Mouse (Mus musculus): ENCODE data around the gene Pgap3.

Pgap3 gene

GRCm38 (mm10) chr11:98381651-98382050, 18.6 kb downstream of the Pgap3 start:
- no peak for DNase-seq

- peak in 1 of 2 experiments; percentile 50 for DNase-seq
Observed at GRCm38 (mm10) chr11:98380106-98380505, 20.2 kb downstream of the Pgap3 start.

DNA sequence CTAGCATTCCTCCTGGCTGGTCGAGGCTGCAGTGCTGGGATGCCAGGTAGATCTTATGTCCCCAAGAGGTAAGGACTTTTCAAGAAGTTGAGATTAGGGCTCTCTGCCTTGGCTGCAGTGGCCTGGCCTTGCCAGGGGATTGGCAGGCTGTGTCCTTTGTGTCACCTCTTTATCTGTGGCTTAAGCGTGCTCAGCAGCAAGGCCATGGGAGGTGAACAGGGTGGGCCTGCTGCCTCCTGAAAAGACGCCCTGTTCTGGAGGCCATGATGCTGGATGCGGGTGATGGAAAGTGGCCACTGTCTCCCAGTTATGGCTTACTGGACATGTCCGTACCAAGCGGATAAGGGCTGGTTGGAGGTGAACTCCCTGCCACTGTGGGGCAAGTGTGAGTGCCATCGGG, 20.9 kb downstream of the Pgap3 start:
- no peak for DNase-seq

DNA sequence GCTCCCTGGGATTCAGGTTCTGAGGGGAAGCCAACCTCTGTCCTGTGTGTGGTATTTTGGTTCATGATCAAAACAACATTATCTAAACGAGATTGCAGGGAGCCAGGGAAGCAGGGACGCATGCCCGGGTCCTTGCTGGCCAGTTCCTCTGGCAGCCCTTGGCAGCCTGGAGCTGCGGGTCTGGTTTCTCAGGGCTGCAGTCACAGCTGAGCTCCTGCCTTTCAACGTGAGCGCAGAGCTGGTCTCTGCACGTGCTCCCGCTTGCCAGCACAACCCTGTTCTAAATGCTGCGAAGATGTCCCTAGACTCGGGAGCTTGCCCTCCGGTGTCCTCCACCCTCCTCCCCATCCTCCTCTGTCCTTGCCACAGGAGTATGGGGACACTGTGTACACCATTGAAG, 22.5 kb downstream of the Pgap3 start:
- DNase-seq = no peak

GRCm38 (mm10) chr11:98376756-98377155, 23.5 kb downstream of the Pgap3 start:
- no peak for DNase-seq

DNA sequence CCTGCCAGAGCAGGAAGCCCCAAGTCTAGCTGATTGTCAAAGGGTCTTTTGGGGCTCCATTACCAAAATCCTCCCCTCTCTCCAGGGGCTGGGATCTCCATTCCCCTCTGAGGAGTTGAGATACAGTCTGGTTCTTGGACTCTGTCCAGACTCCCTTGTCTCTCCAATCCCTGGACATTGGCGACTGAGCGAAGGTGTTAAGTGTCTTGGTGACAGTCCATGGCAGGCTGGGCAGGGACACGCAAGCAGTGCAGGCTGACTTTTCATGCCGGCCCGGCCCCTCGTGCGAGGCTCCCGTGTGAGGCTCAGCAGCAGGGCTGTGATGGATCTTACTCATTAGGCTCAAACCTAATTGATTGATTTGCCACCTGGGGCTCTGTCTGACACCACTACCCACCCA, 26.0 kb downstream of the Pgap3 start:
- DNase-seq = no peak

GRCm38 (mm10) chr11:98373244-98373643, 27.0 kb downstream of the Pgap3 start:
- no peak for DNase-seq

- DNase-seq = peak; percentile 40 to 56
Observed at GRCm38 (mm10) chr11:98372406-98372805, 27.9 kb downstream of the Pgap3 start.

DNA sequence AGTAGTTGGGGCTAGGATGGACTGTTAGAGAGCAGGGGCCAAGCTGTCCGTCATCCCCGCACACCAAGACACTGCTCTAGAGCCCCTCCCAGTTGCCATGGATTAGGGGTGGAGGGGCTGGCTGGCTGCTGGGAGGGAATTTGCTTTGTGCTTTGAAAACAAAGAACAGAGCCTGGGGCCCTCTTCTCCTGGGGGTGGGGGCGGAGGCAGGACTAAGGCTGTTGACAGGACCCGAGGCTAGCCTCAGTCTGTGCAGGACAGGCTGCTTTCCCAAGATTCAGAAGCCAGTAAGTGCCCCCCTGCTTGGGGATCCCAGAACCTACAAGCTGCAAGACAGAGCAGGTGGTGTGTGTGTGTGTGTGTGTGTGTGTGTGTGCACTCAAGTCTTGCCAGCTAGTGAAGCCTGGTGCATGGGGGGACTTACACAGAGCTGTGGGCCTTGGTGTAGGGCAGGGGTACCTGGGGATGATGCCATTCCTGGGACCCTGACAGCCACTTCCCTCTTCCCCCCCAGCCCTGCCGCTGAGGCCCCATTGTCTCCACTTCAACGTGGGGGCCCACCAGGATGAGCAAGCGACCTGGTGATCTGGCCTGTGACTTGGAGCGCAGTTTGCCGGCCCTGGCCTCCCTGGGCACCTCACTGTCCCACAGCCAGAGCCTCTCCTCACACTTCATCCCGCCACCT, 28.6 kb downstream of the Pgap3 start:
- no peak for DNase-seq

DNA sequence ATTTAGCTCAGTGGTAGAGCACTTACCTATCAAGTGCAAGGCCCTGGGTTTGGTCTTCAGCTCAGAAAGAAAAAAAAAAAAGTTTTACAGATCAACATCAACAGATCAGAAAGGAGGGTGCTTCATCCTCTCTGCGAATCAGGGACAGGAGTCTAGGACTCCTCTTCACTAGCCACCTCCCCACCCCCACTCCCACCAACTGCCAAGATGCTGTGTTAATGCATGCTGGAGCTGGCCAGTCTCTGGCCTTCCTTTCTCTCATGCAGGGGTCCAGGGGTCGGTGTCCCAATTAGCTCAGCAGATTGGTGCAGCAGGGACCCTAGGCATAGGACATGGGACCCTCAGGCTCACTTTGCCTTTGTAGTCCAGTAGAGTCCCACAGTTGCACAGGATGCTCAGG, 29.7 kb downstream of the Pgap3 start:
- no peak for DNase-seq

DNA sequence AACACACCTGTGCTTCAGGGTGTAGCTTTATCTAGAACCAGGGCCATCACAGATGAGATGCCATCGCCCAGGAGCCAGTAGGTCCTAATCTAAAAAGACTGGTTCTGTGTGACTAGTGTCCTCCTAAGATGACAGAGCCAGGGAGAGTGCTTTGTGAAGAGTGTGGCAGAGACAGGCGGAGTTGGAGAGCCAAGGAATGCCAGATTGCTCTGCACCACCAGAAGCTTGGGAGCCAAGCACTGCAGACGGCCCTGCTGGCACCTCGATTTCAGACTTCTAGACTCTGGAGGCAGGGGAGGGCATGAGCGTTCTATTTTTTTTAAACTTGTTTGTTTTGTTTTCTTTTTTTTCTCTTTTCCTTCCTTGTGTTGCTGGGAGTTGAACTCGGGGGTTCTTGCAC, 31.0 kb downstream of the Pgap3 start:
- no peak for DNase-seq

- DNase-seq = no peak
Observed at GRCm38 (mm10) chr11:98367863-98368186, 32.5 kb downstream of the Pgap3 start.

DNA sequence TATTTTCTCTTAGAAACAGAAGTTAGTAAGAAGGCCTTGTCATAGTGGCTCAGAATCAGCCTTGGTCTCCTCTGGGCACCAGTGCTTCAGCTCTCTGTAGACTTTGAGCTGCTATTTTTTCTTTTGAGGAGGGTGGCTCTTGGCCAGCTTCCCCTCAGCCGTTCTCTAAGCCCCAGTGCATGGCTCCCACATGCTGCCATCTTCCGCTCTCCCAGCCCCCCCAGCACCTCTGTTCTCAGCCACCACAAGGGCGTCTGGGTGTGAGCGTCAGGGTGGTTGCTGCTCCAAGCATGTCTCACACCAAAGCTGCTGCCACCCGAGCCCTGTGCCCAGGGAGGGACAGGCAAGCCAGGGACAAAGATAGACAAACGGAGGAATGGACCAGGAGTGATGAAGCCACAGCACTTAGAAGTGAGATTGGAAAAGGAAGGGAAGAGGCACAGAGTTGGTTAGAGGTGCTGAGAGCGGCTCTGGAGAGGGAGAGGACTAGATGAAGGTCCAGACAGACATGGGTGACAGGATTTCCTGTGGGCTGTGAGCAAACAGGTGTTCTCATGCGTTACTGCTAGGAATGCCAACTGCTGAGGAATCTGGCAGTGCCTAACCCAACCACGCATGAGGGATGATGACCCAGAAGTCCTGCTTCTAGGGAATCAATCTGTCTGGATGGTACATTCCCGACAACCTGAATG, 33.0 kb downstream of the Pgap3 start:
- DNase-seq = no peak

GRCm38 (mm10) chr11:98366290-98366689, 34.0 kb downstream of the Pgap3 start:
- DNase-seq = no peak

DNA sequence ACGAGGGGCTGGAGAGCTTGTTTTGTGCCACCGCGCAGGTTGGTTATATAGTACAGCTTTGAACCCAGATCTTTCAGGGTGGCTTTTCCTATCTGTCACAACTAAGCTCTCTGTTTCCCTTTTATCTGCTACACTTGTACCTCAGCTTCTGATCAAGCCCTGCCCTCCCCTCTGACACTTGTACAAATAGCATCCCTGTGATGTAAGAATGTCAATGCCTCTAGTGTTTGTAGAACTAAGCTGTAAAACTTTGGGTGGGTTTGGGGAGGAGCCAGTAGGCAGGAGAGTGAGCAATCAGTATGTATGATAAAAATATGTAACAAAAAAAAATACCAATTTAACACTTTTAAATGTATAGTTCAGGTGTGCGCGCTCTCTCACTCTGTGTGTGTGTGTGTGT, 35.9 kb downstream of the Pgap3 start:
- DNase-seq = no peak

DNA sequence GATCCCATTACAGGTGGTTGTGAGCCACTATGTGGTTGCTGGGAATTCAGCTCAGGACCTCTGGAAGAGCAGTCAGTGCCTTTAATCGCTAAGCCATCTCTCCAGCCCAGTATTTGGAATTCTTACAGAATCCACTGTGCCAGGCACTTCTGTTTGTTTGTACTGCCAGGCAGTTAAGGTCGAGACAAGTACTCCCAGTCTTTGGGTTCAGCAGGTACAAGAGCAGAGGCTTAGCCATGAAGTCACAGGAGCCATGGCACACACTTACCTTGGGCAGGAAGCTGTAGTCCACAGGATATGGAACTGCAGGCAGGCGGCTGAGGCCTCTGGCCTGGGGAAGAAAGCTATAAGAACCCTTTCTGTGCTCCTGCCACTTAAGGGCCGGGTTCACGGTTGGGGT, 36.5 kb downstream of the Pgap3 start:
- no peak for DNase-seq

GRCm38 (mm10) chr11:98360866-98361521, 39.3 kb downstream of the Pgap3 start:
- DNase-seq = no peak

DNA sequence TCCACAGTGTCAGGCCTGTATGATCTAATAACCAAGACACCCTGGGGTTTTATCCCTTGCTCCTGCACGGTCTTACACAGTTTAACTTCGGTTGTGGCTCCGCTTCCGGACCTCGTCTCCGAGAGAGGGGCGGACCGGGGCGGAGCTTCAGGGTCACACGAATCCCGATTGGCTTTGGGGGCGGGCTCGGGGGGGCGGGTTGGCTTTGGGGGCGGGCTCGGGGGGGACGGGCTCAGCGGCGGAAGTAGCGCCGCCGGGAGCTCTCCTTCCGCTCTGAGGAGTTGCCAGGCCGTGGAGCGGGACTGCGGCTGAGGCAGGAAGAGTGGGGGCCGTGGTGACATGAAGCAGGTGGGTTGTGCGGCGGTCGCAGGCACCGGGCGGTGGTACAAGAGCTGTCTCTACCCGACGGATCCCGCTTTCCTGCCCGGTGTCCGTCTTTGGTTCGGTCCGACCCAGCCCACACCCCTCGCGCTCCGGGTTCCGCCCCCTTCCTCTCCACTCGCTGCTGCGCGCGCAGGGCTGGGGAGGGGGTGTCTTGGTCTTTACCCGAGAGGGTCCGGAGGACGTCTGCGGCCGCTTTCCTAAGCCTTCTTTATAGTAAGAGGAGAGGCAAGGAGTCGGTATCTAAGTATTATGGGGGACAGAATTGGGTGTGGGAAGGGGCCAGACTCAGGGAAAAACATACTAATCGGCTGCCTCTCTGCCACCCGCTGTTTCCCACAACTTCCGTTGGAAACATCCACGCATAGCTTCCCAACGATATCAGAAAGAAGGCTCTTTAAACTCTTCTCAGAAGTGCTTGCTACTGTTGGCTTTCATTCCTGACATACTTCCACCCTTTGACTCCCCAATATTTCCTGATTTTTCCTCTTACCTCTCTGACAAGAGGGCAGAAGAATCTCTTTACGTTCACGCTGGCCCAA, 41.9 kb downstream of the Pgap3 start, which contains the start of gene Stard3:
TSS of gene Stard3 (plus strand) at position 208 of the 923 bp plus-strand sequence.
- DNase-seq = peak; percentile 90 to 92

DNA sequence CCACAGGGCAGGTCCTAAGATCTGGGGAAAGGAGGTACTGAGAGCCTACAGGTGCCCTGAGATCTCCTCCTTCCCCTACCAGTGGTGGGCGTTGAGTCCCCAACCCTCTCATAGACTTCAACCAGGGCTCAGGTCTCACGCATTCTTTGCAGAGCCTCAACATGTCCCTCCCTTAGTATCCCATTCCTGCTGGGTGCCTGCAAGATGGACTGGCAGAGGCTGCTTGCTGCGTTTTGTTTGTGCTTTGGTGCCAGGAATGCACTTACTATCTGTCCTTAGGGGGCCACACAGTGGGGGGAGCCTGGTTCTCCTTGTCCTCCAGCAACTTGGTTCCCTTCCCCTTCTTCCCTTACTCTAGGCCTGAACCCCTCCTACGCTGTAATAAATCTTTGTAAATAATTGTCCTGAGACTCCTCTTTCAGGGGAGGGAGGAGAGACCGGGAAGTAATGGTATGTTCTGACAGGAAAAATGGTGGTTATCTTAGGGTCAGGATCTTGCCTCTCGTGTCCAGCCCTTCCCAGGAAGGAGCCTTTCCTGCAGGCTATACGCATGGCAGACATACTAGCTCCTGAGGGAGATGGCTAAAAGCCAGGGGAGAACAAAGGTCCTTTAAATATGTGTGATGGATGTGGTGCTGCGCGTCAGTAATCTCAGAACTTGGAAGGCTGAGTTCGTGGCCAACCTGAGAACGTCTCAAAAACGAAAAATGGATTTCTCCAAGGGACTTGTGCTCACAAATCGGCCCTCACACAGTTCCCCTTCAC, 42.7 kb downstream of the Pgap3 start:
- DNase-seq = no peak

- no peak for DNase-seq
Observed at GRCm38 (mm10) chr11:98356625-98357394, 43.5 kb downstream of the Pgap3 start.

- DNase-seq = peak; percentile 60 to 61
Observed at GRCm38 (mm10) chr11:98355732-98356299, 44.5 kb downstream of the Pgap3 start.

Data from kidney, adult 8-10 months (tissue).